Mouse (Mus musculus) midbrain, embryonic 11.5 days (tissue): Measurements from ENCODE around the gene 1810065E05Rik. TPM values are rescaled to one million over a fixed set of nuclear protein-coding genes. Genes with fewer than 3 reads are reported as not detected.

ENCODE experiments used
- ATAC-seq: fragments of 200-750 bp; cut with Nextera tagmentation; 2 replicates; pipeline ENCODE4 v1.8.0; 2017; ENCODE audit warnings: moderate TSS enrichment, moderate library complexity; ENCODE audit not compliant: low FRiP score
- DNase-seq: peaks from one replicate; pipeline ENCODE4 v3.0.0; 2015; ENCODE audit warnings: low spot score; ENCODE audit errors: missing footprints
- H3K27ac ChIP-seq: fragments of 300-500 bp; sonication (generic); 2 replicates; pipeline ENCODE4 v1.5.1; 2014; ENCODE audit warnings: low read depth, low read length
- H3K27me3 ChIP-seq: fragments of 300-500 bp; sonication (generic); 2 replicates; pipeline ENCODE4 v1.6.1; 2014; ENCODE audit warnings: mild to moderate bottlenecking, low read length, moderate library complexity, mixed read lengths; ENCODE audit not compliant: control insufficient read depth, insufficient read depth
- H3K36me3 ChIP-seq: fragments of 300-500 bp; sonication (generic); 2 replicates; pipeline ENCODE4 v1.6.1; 2014; ENCODE audit warnings: mild to moderate bottlenecking, low read length, moderate library complexity, mixed read lengths; ENCODE audit not compliant: control insufficient read depth, insufficient read depth
- H3K4me1 ChIP-seq: fragments of 300-500 bp; sonication (generic); 2 replicates; pipeline ENCODE4 v1.6.1; 2014; ENCODE audit warnings: low read length; ENCODE audit not compliant: control insufficient read depth, insufficient read depth
- H3K4me2 ChIP-seq: fragments of 300-500 bp; sonication (generic); 2 replicates; pipeline ENCODE4 v1.6.1; 2014; ENCODE audit warnings: mild to moderate bottlenecking, moderate library complexity
- H3K4me3 ChIP-seq: fragments of 300-500 bp; sonication (generic); 2 replicates; pipeline ENCODE4 v1.5.1; 2014; ENCODE audit warnings: low read depth, low read length
- H3K9ac ChIP-seq: fragments of 300-500 bp; sonication (generic); 2 replicates; pipeline ENCODE4 v1.6.1; 2014; ENCODE audit warnings: low read length
- H3K9me3 ChIP-seq: fragments of 300-500 bp; sonication (generic); 2 replicates; pipeline ENCODE4 v1.6.1; 2016; ENCODE audit warnings: low read length; ENCODE audit not compliant: control insufficient read depth
- WGBS: fragments of 180-500 bp; shearing (Covaris S2); extraction: QIAGEN DNeasy Blood & Tissue Kit; methylation state at CpG from one replicate; pipeline ENCODE4 v1.1.7; 2014; 5-methylcytosine and 5-hydroxymethylcytosine counted together
- polyA plus RNA-seq: library from polyadenylated mRNA; unstranded; fragments of >200 nt; fragmentation: Nextera tagmentation; extraction: Ambion mirVana; gene quantifications from 2 replicates; pipeline ENCODE4 v1.2.1, GENCODE M21; 2014

The 1810065E05Rik gene
- not detected in 2 replicates for polyA plus RNA-seq

DNA sequence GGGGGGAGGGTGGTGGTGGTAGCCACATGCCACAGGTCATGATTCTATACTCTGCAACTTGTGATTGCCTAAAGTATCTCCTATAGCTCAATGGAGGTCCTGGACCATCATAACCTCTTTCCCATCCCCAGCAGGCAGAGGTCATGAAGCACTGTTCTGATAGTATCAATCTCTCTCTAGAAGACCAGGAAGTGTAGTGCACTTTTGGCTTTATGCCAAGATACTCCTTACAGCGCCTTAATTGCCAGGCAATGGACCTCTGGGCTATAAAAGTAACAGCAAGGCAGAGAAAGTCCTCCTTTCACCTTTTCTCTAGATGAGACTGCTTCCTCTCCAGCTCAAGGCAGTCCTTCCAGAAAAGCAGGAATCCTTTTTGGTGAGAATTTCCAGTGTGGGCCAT is at the start of gene 1810065E05Rik:
1810065E05Rik (plus strand) TSS at position 297 of the 400 bp plus-strand sequence.
- Histone ChIP-seq H3K36me3 (no peaks in the 10 kb centered on the region), H3K9me3 (no peaks in the 10 kb centered on the region), H3K4me1 (no peaks in the 10 kb centered on the region), H3K4me2 (no peak within 1 kb of the TSS), H3K4me3 (no peak within 1 kb of the TSS), H3K27ac (no peak within 1 kb of the TSS), H3K9ac (no peak within 1 kb of the TSS), H3K27me3 (no peaks in the 10 kb centered on the region)
- 86% methylated on average over 1 of the region's 1 CpGs for WGBS
- DNase-seq (no peak), ATAC-seq (no peak)

DNA sequence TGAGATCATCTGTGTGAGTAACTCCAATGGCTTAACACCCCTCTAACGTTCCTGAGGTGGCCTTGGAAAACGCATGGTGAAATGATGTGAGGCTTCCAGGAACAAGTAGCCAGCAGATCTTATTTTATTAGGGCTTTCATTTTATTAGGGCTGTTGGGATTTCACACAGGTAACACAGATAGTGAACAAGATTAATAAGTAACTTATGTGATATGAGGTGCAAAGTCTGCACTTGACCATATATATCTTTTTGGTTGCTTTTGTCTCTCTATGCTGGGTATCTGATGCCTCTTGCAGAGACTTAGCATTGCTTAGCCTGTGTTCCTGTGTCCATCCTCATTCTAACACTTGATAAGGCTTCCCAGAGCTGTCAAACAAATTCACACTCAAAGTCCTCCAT is 43.6 kb upstream of the 1810065E05Rik start:
- Histone ChIP-seq H3K27ac (no peak overlapping the region), H3K9ac (no peak overlapping the region), H3K27me3 (no peaks in the 10 kb centered on the region), H3K36me3 (no peaks in the 10 kb centered on the region), H3K9me3 (no peaks in the 10 kb centered on the region), H3K4me1 (no peaks in the 10 kb centered on the region), H3K4me3 (no peak overlapping the region), H3K4me2 (no peak overlapping the region)
- no peak for ATAC-seq
- 75% methylated on average over 2 of the region's 2 CpGs for WGBS
- no peak for DNase-seq

DNA sequence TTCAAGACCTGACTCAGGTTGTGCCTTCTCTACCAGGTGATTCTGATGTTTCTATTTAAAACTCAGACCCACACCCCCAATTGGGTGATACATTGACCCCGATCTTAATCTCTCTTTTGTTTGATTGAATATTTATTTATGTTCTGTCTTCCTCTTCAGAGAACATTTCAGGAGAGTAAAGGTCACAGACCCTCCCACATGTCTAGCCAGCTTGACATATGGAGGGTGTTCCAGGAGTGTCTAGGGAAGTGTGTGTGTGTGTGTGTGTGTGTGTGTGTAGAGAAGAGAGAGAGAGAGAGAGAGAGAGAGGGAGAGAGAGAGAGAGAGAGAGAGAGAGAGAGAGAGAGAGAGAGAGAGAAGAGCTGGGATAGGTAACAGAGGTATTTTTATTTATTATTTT is 43.2 kb upstream of the 1810065E05Rik start:
- no peak overlapping the region for H3K4me3 ChIP-seq
- no peak for DNase-seq
- 69% methylated on average over 1 of the region's 1 CpGs for WGBS
- no peak for ATAC-seq
- H3K9me3 ChIP-seq, result no peaks in the 10 kb centered on the region
- no peaks in the 10 kb centered on the region for H3K27me3 ChIP-seq
- H3K36me3 ChIP-seq, result no peaks in the 10 kb centered on the region
- no peak overlapping the region for H3K9ac ChIP-seq
- H3K4me2 ChIP-seq, result no peak overlapping the region
- no peak overlapping the region for H3K27ac ChIP-seq
- H3K4me1 ChIP-seq, result no peaks in the 10 kb centered on the region

DNA sequence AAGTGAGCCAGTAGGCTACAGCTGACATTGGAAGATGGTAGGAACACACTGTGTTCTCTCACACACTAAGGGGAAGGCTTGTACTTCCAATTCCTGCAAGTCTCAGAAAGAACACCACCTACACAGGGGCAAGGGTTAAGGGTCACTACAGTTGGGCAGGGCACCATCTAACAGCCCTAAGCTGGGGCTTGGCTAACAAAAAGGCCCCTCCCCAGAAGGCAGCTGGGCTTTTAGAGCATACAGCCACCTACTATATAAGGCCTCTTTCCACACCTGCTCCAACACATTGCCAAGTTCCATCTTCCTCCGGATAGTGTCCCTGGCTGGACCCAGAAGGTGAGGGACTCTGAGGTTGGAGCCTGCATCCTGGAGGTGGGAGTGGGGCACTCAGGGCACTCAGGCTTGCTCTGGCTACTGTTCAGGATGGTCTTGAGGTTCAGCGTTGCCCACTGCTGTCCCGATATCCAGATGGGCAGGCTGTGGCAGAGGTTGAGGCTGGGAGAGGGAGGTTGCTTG is 42.1 kb upstream of the 1810065E05Rik start, which contains the start of gene Lypd8:
Lypd8 (plus strand) TSS at position 281 of the 516 bp plus-strand sequence.
- H3K36me3 ChIP-seq, result no peaks in the 10 kb centered on the region
- no peaks in the 10 kb centered on the region for H3K9me3 ChIP-seq
- H3K4me1 ChIP-seq, result no peaks in the 10 kb centered on the region
- no peak within 1 kb of the TSS for H3K27ac ChIP-seq
- DNase-seq (no peak), ATAC-seq (no peak)
- no peak within 1 kb of the TSS for H3K9ac ChIP-seq
- no peaks in the 10 kb centered on the region for H3K27me3 ChIP-seq
- 94% methylated on average over 3 of the region's 3 CpGs for WGBS
- no peak within 1 kb of the TSS for H3K4me3 ChIP-seq
- no peak within 1 kb of the TSS for H3K4me2 ChIP-seq

DNA sequence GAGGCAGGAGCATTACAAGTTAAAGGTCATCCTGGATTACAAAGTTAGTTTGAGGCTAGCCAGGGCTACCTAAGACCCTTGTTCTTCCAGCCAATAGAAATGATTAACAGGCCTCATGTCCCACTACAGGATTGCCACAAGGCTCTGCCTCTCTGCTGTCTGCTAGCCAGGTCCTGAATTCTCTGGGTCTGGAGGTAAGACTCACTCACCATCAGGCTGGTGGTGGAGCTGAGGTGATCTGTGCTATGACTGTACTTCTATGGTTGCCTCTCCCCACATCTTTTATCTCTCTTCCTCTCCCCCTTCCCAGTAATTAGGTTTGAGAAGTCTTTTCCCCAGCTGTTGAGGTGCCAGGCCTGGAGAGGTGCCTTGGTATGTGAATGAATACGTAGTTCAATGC is 41.4 kb upstream of the 1810065E05Rik start:
- ATAC-seq (no peak), DNase-seq (no peak)
- no peaks in the 10 kb centered on the region for H3K27me3 ChIP-seq
- 87% methylated on average over 1 of the region's 1 CpGs for WGBS
- no peak overlapping the region for H3K9ac ChIP-seq
- no peak overlapping the region for H3K4me2 ChIP-seq
- H3K4me3 ChIP-seq, result no peak overlapping the region
- H3K4me1 ChIP-seq, result no peaks in the 10 kb centered on the region
- no peak overlapping the region for H3K27ac ChIP-seq
- H3K9me3 ChIP-seq, result no peaks in the 10 kb centered on the region
- no peaks in the 10 kb centered on the region for H3K36me3 ChIP-seq

DNA sequence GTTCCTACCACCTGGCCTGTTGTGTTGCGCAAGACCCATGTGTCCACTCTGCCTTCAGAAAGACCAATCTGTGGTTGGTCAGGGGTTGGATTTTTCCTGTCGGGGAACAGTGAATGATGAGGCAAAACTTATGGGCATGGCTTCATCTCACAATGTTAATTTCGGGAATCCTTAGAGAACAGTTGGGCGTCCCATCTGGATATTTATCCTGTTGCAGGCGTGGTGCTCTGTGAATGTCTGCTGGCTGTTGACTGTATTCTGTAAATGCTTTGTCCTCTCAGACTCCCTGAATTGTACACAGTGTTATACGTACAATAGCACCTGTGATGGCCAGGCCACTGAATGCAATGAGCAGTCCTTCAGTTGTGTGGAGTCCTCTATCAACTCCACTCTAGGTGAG is 38.4 kb upstream of the 1810065E05Rik start:
- Histone ChIP-seq H3K4me1 (no peaks in the 10 kb centered on the region), H3K27ac (no peak overlapping the region), H3K4me2 (no peak overlapping the region), H3K4me3 (no peak overlapping the region), H3K36me3 (no peaks in the 10 kb centered on the region), H3K9ac (no peak overlapping the region), H3K27me3 (no peaks in the 10 kb centered on the region), H3K9me3 (no peaks in the 10 kb centered on the region)
- WGBS, result 96% methylated on average over 6 of the region's 6 CpGs
- DNase-seq (no peak), ATAC-seq (no peak)

DNA sequence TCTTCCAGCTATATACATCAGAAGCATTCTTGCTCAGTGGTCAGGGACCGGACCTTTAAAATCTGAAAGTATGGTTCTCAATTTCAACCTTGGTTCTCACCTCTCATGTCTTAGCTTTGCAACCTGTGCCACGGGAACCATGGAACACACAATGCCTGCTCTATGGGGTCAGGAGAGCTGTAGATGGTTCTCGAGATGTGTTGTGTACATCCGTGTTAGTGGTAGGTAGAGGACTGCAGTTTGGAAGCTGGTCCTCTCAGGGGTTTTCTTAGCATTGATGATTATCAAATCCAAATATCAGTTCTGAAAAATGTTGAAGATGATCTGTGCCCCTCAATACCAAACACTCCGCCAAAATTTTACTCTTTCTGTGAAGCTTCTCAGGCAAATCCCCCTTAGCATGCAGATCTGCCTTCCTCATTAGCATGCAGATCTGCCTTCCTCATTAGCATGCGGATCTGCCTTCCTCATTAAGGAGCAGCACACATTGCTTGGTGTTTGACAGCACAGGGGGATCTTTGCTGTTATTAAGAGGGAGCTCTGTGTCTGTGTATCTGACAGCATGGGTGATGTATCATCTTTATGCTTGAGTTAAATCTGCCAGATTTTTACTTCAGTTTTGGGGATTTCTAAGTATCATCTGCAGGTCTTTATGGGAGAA is 20.8 kb upstream of the 1810065E05Rik start:
- Histone ChIP-seq H3K27me3 (no peaks in the 10 kb centered on the region), H3K9ac (no peak overlapping the region), H3K4me2 (peak overlapping the region; percentile 11; the same call in 1 of the 2 replicates), H3K9me3 (no peaks in the 10 kb centered on the region), H3K27ac (no peak overlapping the region), H3K4me3 (no peak overlapping the region), H3K36me3 (no peaks in the 10 kb centered on the region), H3K4me1 (peaks cover 3% of the 10 kb centered on the region; the same call in 1 of the 2 replicates)
- DNase-seq (no peak), ATAC-seq (peak; percentile 59)
- 60% methylated on average over 6 of the region's 6 CpGs for WGBS

DNA sequence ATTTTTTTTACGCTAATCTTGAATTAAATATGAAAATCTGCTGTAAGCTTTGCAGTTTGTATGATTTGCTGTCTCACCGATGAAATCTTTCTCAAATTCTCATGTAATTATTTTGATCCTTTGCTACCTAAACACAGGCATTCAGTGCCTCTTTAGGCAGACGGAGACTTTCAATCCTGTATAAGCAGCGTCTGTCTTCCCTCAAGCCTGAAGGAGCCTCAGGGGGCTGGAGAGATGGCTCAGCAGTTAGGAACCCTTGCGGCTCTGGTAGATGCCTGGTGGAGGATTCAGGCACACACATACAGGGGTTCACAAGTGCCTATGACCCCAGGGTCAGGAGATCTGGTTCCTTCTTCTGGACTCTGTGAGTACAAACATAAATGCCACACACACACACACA is 20.3 kb upstream of the 1810065E05Rik start:
- no peak overlapping the region; the same call in 1 of the 2 replicates for H3K27ac ChIP-seq
- no peak for DNase-seq
- no peaks in the 10 kb centered on the region for H3K27me3 ChIP-seq
- no peak overlapping the region for H3K4me2 ChIP-seq
- ATAC-seq, result no peak
- no peaks in the 10 kb centered on the region for H3K9me3 ChIP-seq
- H3K4me3 ChIP-seq, result no peak overlapping the region
- WGBS, result 54% methylated on average over 5 of the region's 5 CpGs
- no peaks in the 10 kb centered on the region for H3K36me3 ChIP-seq
- peaks cover 3% of the 10 kb centered on the region; the same call in 1 of the 2 replicates for H3K4me1 ChIP-seq
- 0 out of 2 replicates have a peak overlapping the region, but pooled peaks have one; percentile 27 for H3K9ac ChIP-seq

DNA sequence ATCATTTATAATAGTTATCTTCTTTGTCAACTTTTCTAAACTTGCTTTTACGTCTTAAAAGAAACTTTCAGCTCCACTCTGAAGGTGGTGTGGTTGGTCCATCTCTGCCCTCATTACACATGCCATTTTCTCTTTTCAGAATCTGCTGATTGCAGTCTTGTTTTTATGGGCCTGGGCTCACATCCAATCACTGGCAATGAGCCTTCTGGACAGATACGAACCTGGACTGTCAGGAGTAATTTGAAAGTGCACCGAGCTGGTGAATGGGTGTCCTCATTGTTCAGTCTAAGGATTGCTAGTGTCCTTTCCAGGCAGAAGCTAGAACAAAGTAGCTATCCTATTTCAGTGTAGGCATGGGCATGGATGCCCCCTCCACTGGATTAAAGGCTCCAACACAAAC is 12.8 kb upstream of the 1810065E05Rik start:
- DNase-seq (no peak), ATAC-seq (no peak)
- H3K4me1 ChIP-seq, result no peaks in the 10 kb centered on the region
- no peak overlapping the region for H3K27ac ChIP-seq
- no peaks in the 10 kb centered on the region for H3K36me3 ChIP-seq
- H3K4me2 ChIP-seq, result no peak overlapping the region
- no peak overlapping the region for H3K9ac ChIP-seq
- H3K4me3 ChIP-seq, result no peak overlapping the region
- 88% methylated on average over 3 of the region's 3 CpGs for WGBS
- no peaks in the 10 kb centered on the region for H3K9me3 ChIP-seq
- no peaks in the 10 kb centered on the region for H3K27me3 ChIP-seq
